Mouse (Mus musculus) liver, adult 2 months (tissue): ENCODE results near the gene Neurog3. TPM values are rescaled to one million over a fixed set of nuclear protein-coding genes. Genes with fewer than 3 reads are reported as not detected.

ENCODE experiments used
- DNase-seq: peaks from one replicate; pipeline ENCODE4 v3.0.0-alpha.2; 2011; ENCODE audit warnings: low read depth, low spot score; ENCODE audit errors: extremely low read depth
- H3K27ac ChIP-seq: fragments of 200-500 bp; replicated peaks from 2 replicates; pipeline ENCODE4 v1.5.1; 2012; ENCODE audit warnings: low read depth, mild to moderate bottlenecking, control low read depth, inconsistent platforms, low read length; ENCODE audit not compliant: insufficient read depth
- H3K27me3 ChIP-seq: fragments of 200-500 bp; 2 replicates; pipeline ENCODE4 v1.6.1; 2012; ENCODE audit warnings: mild to moderate bottlenecking, moderate library complexity, low read length, inconsistent platforms; ENCODE audit not compliant: control insufficient read depth, insufficient read depth
- H3K36me3 ChIP-seq: fragments of 200-500 bp; 2 replicates; pipeline ENCODE4 v1.6.1; 2012; ENCODE audit warnings: low read length, inconsistent platforms; ENCODE audit not compliant: control insufficient read depth, insufficient read depth
- H3K4me1 ChIP-seq: fragments of 200-500 bp; 2 replicates; pipeline ENCODE4 v1.6.1; 2011; ENCODE audit warnings: low read length; ENCODE audit not compliant: control insufficient read depth, insufficient read depth
- H3K4me3 ChIP-seq: fragments of 200-500 bp; 2 replicates; pipeline ENCODE4 v1.5.1; 2011; ENCODE audit warnings: low read depth, mild to moderate bottlenecking, control low read depth, low read length, moderate library complexity; ENCODE audit not compliant: insufficient read depth
- H3K79me2 ChIP-seq: fragments of 200-500 bp; 2 replicates; pipeline ENCODE4 v1.6.1; 2012; ENCODE audit warnings: inconsistent platforms, mild to moderate bottlenecking, low read length, moderate library complexity; ENCODE audit not compliant: control insufficient read depth, insufficient read depth
- H3K9ac ChIP-seq: fragments of 200-500 bp; 2 replicates; pipeline ENCODE4 v1.6.1; 2012; ENCODE audit warnings: low read depth, mild to moderate bottlenecking, control low read depth, inconsistent platforms, low read length
- CTCF ChIP-seq: fragments of 200-500 bp; IDR thresholded peaks from 2 replicates; pipeline ENCODE4 v1.5.1; 2011; ENCODE audit warnings: low read depth, low read length, control low read depth
- POLR2A ChIP-seq: fragments of 200-500 bp; IDR thresholded peaks from 2 replicates; pipeline ENCODE4 v1.6.1; 2011; ENCODE audit warnings: low read length, control low read depth; ENCODE audit not compliant: insufficient read depth; ENCODE audit errors: extremely low read depth
- WGBS: fragments of 180-500 bp; shearing (Covaris S2); methylation state at CpG from one replicate; pipeline ENCODE4 v1.1.7; 2018; 5-methylcytosine and 5-hydroxymethylcytosine counted together
- polyA plus RNA-seq: library from polyadenylated mRNA; depleted of rRNA; stranded (reverse); fragments of >200 nt; gene quantifications from 2 replicates; pipeline ENCODE4 v1.2.3, GENCODE M21; 2012; rRNA removed
- total RNA-seq: library from RNA; depleted of rRNA; stranded (reverse); fragments of >200 nt; gene quantifications from 2 replicates; pipeline ENCODE4 v1.2.3, GENCODE M21; 2014; rRNA removed

The Neurog3 gene
- total RNA-seq (not detected in 2 replicates), polyA plus RNA-seq (not detected in 2 replicates)

GRCm38 (mm10) chr10:62132691-62133281 is at the start of gene Neurog3:
Neurog3 (plus strand) TSS chr10:62133090.
- H3K27me3 ChIP-seq = peaks cover 20% of the 10 kb centered on the region
- 1% methylated on average over 29 of the region's 29 CpGs for WGBS
- no peak for TF ChIP-seq POLR2A
- TF ChIP-seq CTCF = no peak
- no peak within 1 kb of the TSS for H3K27ac ChIP-seq
- H3K79me2 ChIP-seq = no peaks in the 10 kb centered on the region
- no peaks in the 10 kb centered on the region for H3K36me3 ChIP-seq
- no peak within 1 kb of the TSS for H3K9ac ChIP-seq
- no peaks in the 10 kb centered on the region for H3K4me1 ChIP-seq
- no peak within 1 kb of the TSS for H3K4me3 ChIP-seq
- DNase-seq = no peak

DNA sequence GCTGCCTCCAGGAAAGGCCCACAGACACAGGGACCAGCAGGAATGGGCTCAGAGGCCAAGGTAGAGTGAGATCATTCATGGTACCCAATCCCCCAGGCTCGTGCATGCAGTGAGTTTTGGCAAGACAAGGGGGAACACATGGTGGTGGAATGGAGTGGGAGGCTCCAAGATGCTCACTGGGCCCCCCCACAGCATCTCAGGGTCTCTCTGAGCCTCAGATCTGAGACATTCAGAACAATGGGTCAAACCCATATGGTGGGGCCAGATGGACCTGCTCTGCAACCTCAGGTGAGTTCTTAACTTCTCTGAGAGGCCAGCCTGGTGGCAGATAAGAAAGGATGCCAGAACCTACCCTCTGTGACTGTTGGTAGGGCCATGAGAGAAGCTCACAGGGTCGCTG is 46.8 kb upstream of the Neurog3 start:
- H3K27ac ChIP-seq = no peak overlapping the region
- H3K4me1 ChIP-seq = no peaks in the 10 kb centered on the region
- H3K4me3 ChIP-seq = no peak overlapping the region
- WGBS = 61% methylated on average over 2 of the region's 2 CpGs
- TF ChIP-seq CTCF (no peak), POLR2A (no peak)
- DNase-seq = no peak
- H3K9ac ChIP-seq = no peak overlapping the region
- no peaks in the 10 kb centered on the region; the same call in 1 of the 2 replicates for H3K27me3 ChIP-seq
- H3K36me3 ChIP-seq = no peaks in the 10 kb centered on the region
- no peaks in the 10 kb centered on the region for H3K79me2 ChIP-seq

- Histone ChIP-seq H3K36me3 (no peaks in the 10 kb centered on the region), H3K27ac (no peak overlapping the region), H3K27me3 (no peaks in the 10 kb centered on the region; the same call in 1 of the 2 replicates), H3K4me1 (no peaks in the 10 kb centered on the region), H3K79me2 (no peaks in the 10 kb centered on the region), H3K4me3 (no peak overlapping the region), H3K9ac (no peak overlapping the region)
- TF ChIP-seq POLR2A (no peak), CTCF (no peak)
- no peak for DNase-seq
- 90% methylated on average over 5 of the region's 5 CpGs for WGBS
These were observed 46.1 kb upstream of the Neurog3 start for GRCm38 (mm10) chr10:62086826-62087225.

DNA sequence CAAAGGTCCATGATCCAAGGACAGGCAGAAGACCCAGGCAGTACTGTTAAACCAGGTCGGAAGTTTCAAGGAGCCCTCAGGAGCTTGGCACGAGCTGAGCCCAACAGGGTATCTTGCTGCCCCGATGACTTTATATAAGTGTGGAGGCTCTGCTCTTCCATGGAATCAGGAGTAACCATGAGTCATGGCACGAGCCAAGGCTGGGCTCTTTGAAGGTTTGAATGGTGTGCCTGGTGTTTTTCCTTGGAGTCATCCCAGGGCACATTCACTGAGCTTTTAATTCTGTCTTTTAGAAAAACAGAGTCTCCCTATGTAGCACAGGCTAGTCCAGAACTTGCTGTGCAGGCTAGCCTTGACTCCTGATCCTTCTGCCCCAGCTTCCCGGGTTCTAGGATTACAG is 44.5 kb upstream of the Neurog3 start:
- Histone ChIP-seq H3K4me1 (no peaks in the 10 kb centered on the region), H3K9ac (no peak overlapping the region), H3K4me3 (no peak overlapping the region), H3K27me3 (no peaks in the 10 kb centered on the region; the same call in 1 of the 2 replicates), H3K27ac (no peak overlapping the region), H3K36me3 (no peaks in the 10 kb centered on the region), H3K79me2 (no peaks in the 10 kb centered on the region)
- DNase-seq = no peak
- TF ChIP-seq CTCF = no peak
- TF ChIP-seq POLR2A = no peak
- WGBS = 75% methylated on average over 5 of the region's 5 CpGs

GRCm38 (mm10) chr10:62089071-62089470 is 43.8 kb upstream of the Neurog3 start:
- no peaks in the 10 kb centered on the region for H3K4me1 ChIP-seq
- WGBS = 76% methylated on average over 7 of the region's 7 CpGs

DNA sequence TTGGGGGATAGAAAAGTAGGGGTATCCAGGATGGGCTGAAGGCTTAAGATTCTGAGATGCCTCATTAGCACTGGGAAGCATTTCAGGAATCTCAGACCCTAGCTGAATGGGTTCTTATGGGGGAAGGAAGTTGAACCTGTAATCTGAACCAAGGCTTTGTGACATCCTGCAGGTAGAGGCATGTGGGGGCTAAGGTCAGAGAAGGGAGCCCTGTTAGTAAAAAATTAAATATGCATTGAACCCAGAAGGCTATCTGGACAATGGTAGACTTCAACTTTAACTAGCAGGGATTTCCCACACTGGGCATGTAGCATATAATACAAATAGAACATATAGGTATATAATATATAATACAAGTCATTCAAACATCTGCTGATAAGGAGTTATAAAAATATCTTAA is 43.4 kb upstream of the Neurog3 start:
- Histone ChIP-seq H3K79me2 (no peaks in the 10 kb centered on the region), H3K27ac (no peak overlapping the region), H3K9ac (no peak overlapping the region), H3K4me3 (no peak overlapping the region), H3K4me1 (no peaks in the 10 kb centered on the region), H3K36me3 (no peaks in the 10 kb centered on the region), H3K27me3 (no peaks in the 10 kb centered on the region; the same call in 1 of the 2 replicates)
- no peak for TF ChIP-seq POLR2A
- TF ChIP-seq CTCF = no peak
- no peak for DNase-seq

More at GRCm38 (mm10) chr10:62089071-62089470, 43.8 kb upstream of the Neurog3 start:
- Histone ChIP-seq H3K27me3 (no peaks in the 10 kb centered on the region; the same call in 1 of the 2 replicates), H3K4me3 (no peak overlapping the region), H3K9ac (no peak overlapping the region), H3K27ac (no peak overlapping the region), H3K36me3 (no peaks in the 10 kb centered on the region), H3K79me2 (no peaks in the 10 kb centered on the region)
- TF ChIP-seq POLR2A (no peak), CTCF (no peak)
- no peak for DNase-seq
